Mouse (Mus musculus): ENCODE data around the gene Fam227a. TPM values are rescaled to one million over a fixed set of nuclear protein-coding genes. Genes with fewer than 3 reads are reported as not detected.

The Fam227a gene
- total and polyA plus RNA-seq, 2 experiments from 2014 or later: 2.1 to 8.4 TPM

GRCm38 (mm10) chr15:79576947-79577346 is 81.8 kb downstream of the Fam227a start:
- no peak overlapping the region for H3K9ac ChIP-seq (replicated peaks; ENCODE audit: low read length)
- ATAC-seq (no peak), DNase-seq (ENCODE audit: low spot score) (no peak)
- no peak overlapping the region for H3K27ac ChIP-seq
- H3K36me3 ChIP-seq (ENCODE audit: insufficient read depth, low read length): no peaks in the 10 kb centered on the region
- 81% methylated on average over 2 of the region's 2 CpGs for WGBS
- H3K27me3 ChIP-seq (ENCODE audit: insufficient read depth, low read length): no peaks in the 10 kb centered on the region
- no peaks in the 10 kb centered on the region for H3K4me1 ChIP-seq (ENCODE audit: insufficient read depth, low read length)
- no peak overlapping the region for H3K4me2 ChIP-seq (ENCODE audit: low read depth, low read length)
- H3K4me3 ChIP-seq (ENCODE audit: low read length): no peak overlapping the region
- H3K9me3 ChIP-seq (ENCODE audit: low read length): no peaks in the 10 kb centered on the region
- no peak for TF ChIP-seq CTCF (IDR thresholded peaks at IDR 0.05; ENCODE audit: low read depth)

GRCm38 (mm10) chr15:79575543-79576222 is 83.1 kb downstream of the Fam227a start:
- WGBS: 61% methylated on average over 1 of the region's 1 CpGs
- Histone ChIP-seq H3K4me2 (ENCODE audit: low read depth, low read length) (no peak overlapping the region), H3K27me3 (ENCODE audit: insufficient read depth, low read length) (no peaks in the 10 kb centered on the region), H3K27ac (no peak overlapping the region), H3K9me3 (ENCODE audit: low read length) (no peaks in the 10 kb centered on the region), H3K36me3 (ENCODE audit: insufficient read depth, low read length) (no peaks in the 10 kb centered on the region), H3K4me1 (ENCODE audit: insufficient read depth, low read length) (no peaks in the 10 kb centered on the region), H3K9ac (replicated peaks; ENCODE audit: low read length) (no peak overlapping the region), H3K4me3 (ENCODE audit: low read length) (no peak overlapping the region)
- no peak for TF ChIP-seq CTCF (IDR thresholded peaks at IDR 0.05; ENCODE audit: low read depth)
- no peak for DNase-seq (ENCODE audit: low spot score)
- no peak for ATAC-seq

- ATAC-seq (no peak), DNase-seq (ENCODE audit: low spot score) (no peak)
- Histone ChIP-seq H3K4me2 (ENCODE audit: low read depth, low read length) (no peak overlapping the region), H3K4me1 (ENCODE audit: insufficient read depth, low read length) (no peaks in the 10 kb centered on the region), H3K36me3 (ENCODE audit: insufficient read depth, low read length) (no peaks in the 10 kb centered on the region), H3K4me3 (ENCODE audit: low read length) (no peak overlapping the region), H3K9ac (replicated peaks; ENCODE audit: low read length) (no peak overlapping the region), H3K9me3 (ENCODE audit: low read length) (no peaks in the 10 kb centered on the region), H3K27me3 (ENCODE audit: insufficient read depth, low read length) (no peaks in the 10 kb centered on the region), H3K27ac (no peak overlapping the region)
- no peak for TF ChIP-seq CTCF (IDR thresholded peaks at IDR 0.05; ENCODE audit: low read depth)
- 83% methylated on average over 9 of the region's 9 CpGs for WGBS
These were observed 96.3 kb downstream of the Fam227a start for GRCm38 (mm10) chr15:79562417-79562816.

GRCm38 (mm10) chr15:79559649-79560048 is 99.1 kb downstream of the Fam227a start:
- WGBS: 72% methylated on average over 3 of the region's 3 CpGs
- H3K27ac ChIP-seq: no peak overlapping the region
- no peak for DNase-seq (ENCODE audit: low spot score)
- H3K4me3 ChIP-seq (ENCODE audit: low read length): no peak overlapping the region
- no peaks in the 10 kb centered on the region for H3K27me3 ChIP-seq (ENCODE audit: insufficient read depth, low read length)
- H3K4me2 ChIP-seq (ENCODE audit: low read depth, low read length): no peak overlapping the region
- no peaks in the 10 kb centered on the region for H3K36me3 ChIP-seq (ENCODE audit: insufficient read depth, low read length)
- no peak for TF ChIP-seq CTCF (IDR thresholded peaks at IDR 0.05; ENCODE audit: low read depth)
- no peaks in the 10 kb centered on the region for H3K4me1 ChIP-seq (ENCODE audit: insufficient read depth, low read length)
- no peaks in the 10 kb centered on the region for H3K9me3 ChIP-seq (ENCODE audit: low read length)
- no peak overlapping the region for H3K9ac ChIP-seq (replicated peaks; ENCODE audit: low read length)
- ATAC-seq: no peak

Small RNAs within 50 kb of the gene (microRNA-seq; reads per million reads assigned to microRNA genes)
- 0 reads per million in 2 experiments for gene Gm27903

Other genes starting within 250 kb of the Fam227a start
- 323 and 374 TPM in 2 replicates for gene Csnk1e, start 203.4 kb downstream of the Fam227a start, total RNA-seq (2014; rRNA removed)
- 158 and 178 TPM in 2 replicates for gene Csnk1e, start 203.4 kb downstream of the Fam227a start, polyA plus RNA-seq (2015; fragmentation: Nextera tagmentation; extraction: Ambion mirVana)
- 0.50 and 0.94 TPM in 2 replicates for gene Kcnj4, start 153.7 kb downstream of the Fam227a start, total RNA-seq (2014; rRNA removed)
- not detected in 2 replicates for gene Kcnj4, start 153.7 kb downstream of the Fam227a start, polyA plus RNA-seq (2015; fragmentation: Nextera tagmentation; extraction: Ambion mirVana)
- 6.4 and 9.6 TPM in 2 replicates for gene Kdelr3, start 142.5 kb downstream of the Fam227a start, total RNA-seq (2014; rRNA removed)
- 8.1 and 9.5 TPM in 2 replicates for gene Kdelr3, start 142.5 kb downstream of the Fam227a start, polyA plus RNA-seq (2015; fragmentation: Nextera tagmentation; extraction: Ambion mirVana)
- gene Ddx17, start 112.2 kb downstream of the Fam227a start, total RNA-seq (2014; rRNA removed): 291 and 334 TPM in 2 replicates
- 33.5 and 34.2 TPM in 2 replicates for gene Ddx17, start 112.2 kb downstream of the Fam227a start, polyA plus RNA-seq (2015; fragmentation: Nextera tagmentation; extraction: Ambion mirVana)
- 0.36 and 0.37 TPM in 2 replicates for gene Dmc1, start 53.8 kb downstream of the Fam227a start, total RNA-seq (2014; rRNA removed)
- 1.1 and 1.4 TPM in 2 replicates for gene Dmc1, start 53.8 kb downstream of the Fam227a start, polyA plus RNA-seq (2015; fragmentation: Nextera tagmentation; extraction: Ambion mirVana)
- gene Cby1, start 243 bp upstream of the Fam227a start, total RNA-seq (2014; rRNA removed): 48.2 and 54.2 TPM in 2 replicates
- gene Cby1, start 243 bp upstream of the Fam227a start, polyA plus RNA-seq (2015; fragmentation: Nextera tagmentation; extraction: Ambion mirVana): 91.5 and 92.0 TPM in 2 replicates
- gene Tomm22, start 11.9 kb upstream of the Fam227a start, total RNA-seq (2014; rRNA removed): 139 and 149 TPM in 2 replicates
- gene Tomm22, start 11.9 kb upstream of the Fam227a start, polyA plus RNA-seq (2015; fragmentation: Nextera tagmentation; extraction: Ambion mirVana): 239 and 241 TPM in 2 replicates
- gene Josd1, start 29.0 kb upstream of the Fam227a start, total RNA-seq (2014; rRNA removed): 53.3 and 57.9 TPM in 2 replicates
- gene Josd1, start 29.0 kb upstream of the Fam227a start, polyA plus RNA-seq (2015; fragmentation: Nextera tagmentation; extraction: Ambion mirVana): 18.1 and 20.0 TPM in 2 replicates
- 88.2 and 91.7 TPM in 2 replicates for gene Gtpbp1, start 31.9 kb upstream of the Fam227a start, total RNA-seq (2014; rRNA removed)
- gene Gtpbp1, start 31.9 kb upstream of the Fam227a start, polyA plus RNA-seq (2015; fragmentation: Nextera tagmentation; extraction: Ambion mirVana): 36.7 and 38.3 TPM in 2 replicates
- gene Sun2, start 83.6 kb upstream of the Fam227a start, total RNA-seq (2014; rRNA removed): 43.6 and 45.4 TPM in 2 replicates
- gene Sun2, start 83.6 kb upstream of the Fam227a start, polyA plus RNA-seq (2015; fragmentation: Nextera tagmentation; extraction: Ambion mirVana): 4.5 and 5.5 TPM in 2 replicates
- gene Dnal4, start 118.9 kb upstream of the Fam227a start, total RNA-seq (2014; rRNA removed): 42.7 and 50.3 TPM in 2 replicates
- gene Dnal4, start 118.9 kb upstream of the Fam227a start, polyA plus RNA-seq (2015; fragmentation: Nextera tagmentation; extraction: Ambion mirVana): 54.0 and 56.7 TPM in 2 replicates
- gene Nptxr, start 145.8 kb upstream of the Fam227a start, total RNA-seq (2014; rRNA removed): 226 and 245 TPM in 2 replicates
- 59.9 and 68.5 TPM in 2 replicates for gene Nptxr, start 145.8 kb upstream of the Fam227a start, polyA plus RNA-seq (2015; fragmentation: Nextera tagmentation; extraction: Ambion mirVana)
- gene Npcd, start 175.3 kb upstream of the Fam227a start, total RNA-seq (2014; rRNA removed): 5.4 and 12.6 TPM in 2 replicates
- gene Npcd, start 175.3 kb upstream of the Fam227a start, polyA plus RNA-seq (2015; fragmentation: Nextera tagmentation; extraction: Ambion mirVana): 2.4 and 2.7 TPM in 2 replicates
- gene Cbx6, start 175.7 kb upstream of the Fam227a start, total RNA-seq (2014; rRNA removed): 92.4 and 107 TPM in 2 replicates
- 51.6 and 56.6 TPM in 2 replicates for gene Cbx6, start 175.7 kb upstream of the Fam227a start, polyA plus RNA-seq (2015; fragmentation: Nextera tagmentation; extraction: Ambion mirVana)
- gene Apobec3, start 232.7 kb upstream of the Fam227a start, total RNA-seq (2014; rRNA removed): 3.5 and 5.3 TPM in 2 replicates
- 3.9 and 4.5 TPM in 2 replicates for gene Apobec3, start 232.7 kb upstream of the Fam227a start, polyA plus RNA-seq (2015; fragmentation: Nextera tagmentation; extraction: Ambion mirVana)